Mouse (Mus musculus): Measurements from ENCODE around the gene Cacna1d. TPM values are rescaled to one million over a fixed set of nuclear protein-coding genes. Genes with fewer than 3 reads are reported as not detected.

Cacna1d gene
- polyA plus RNA-seq, 1 experiment from 2014 or later: 0.12 TPM

DNA sequence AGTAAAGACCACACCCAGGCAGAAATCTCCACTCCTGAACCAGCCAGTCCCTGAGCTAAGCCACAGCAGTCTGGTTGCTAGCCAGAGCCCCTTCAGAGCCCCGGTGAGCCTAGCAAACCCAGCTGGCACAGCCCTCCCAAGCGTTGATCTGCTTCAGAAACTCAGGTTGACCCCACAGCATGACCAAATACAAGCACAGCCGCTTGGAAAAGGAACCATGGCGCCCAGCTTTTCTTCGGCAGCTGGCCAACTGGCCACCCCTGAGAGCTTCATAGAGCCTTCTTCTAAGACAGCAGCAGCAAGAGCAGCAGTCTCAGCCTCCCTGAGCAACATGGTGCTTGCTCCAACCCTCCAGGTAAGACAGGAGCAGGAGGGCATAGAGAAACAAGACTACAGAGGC is 28.1 kb upstream of the Cacna1d start:
- H3K4me3 ChIP-seq (ENCODE audit: low read depth, low read length): no peak overlapping the region
- H3K36me3 ChIP-seq (ENCODE audit: control insufficient read depth, insufficient read depth): peaks cover 3% of the 10 kb centered on the region
- WGBS (ENCODE audit: insufficient replicate concordance): 84% methylated on average over 5 of the region's 5 CpGs

DNA sequence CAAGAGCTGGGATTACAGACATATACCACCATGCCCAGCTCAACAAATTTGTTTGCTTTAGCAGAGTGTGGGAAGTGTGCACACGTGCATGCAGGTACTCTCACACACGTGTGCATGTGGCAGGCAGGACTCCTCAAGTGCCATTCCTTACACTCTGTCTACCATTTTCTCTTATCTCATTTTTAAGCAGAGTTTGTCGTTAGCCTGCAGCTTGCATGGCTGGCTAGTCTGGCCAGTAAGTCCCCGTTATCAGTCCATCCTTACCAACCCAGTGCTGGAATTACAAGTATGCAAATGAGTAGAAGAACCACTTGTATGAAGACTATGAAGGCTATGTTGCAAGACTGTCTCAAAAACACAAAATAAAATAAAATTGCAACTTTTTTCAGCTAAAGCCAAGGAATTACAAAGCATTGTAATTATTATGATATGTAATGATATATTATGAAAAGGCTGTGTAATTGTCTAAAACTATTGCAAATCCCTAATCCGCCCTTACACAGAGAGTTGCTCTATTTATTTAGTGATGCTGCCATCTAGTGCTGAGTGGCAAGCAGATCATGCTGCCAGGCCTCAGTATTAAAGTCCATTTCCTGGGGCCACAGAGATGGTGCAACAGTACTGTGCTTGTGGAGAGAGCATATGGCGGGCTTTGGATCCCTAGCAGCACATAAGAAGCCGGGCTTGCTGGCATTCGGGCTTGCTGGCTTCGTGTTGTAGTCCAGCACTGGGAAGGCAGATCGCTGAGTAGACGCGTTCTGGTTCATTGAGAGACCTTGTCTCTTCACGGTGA is 24.9 kb upstream of the Cacna1d start:
- WGBS (ENCODE audit: insufficient replicate concordance): 67% methylated on average over 13 of the region's 13 CpGs
- no peaks in the 10 kb centered on the region for H3K27me3 ChIP-seq (ENCODE audit: control insufficient read depth, insufficient read depth, low read depth, low read length)
- H3K9me3 ChIP-seq (replicated peaks; ENCODE audit: control insufficient read depth, low read length): no peaks in the 10 kb centered on the region
- H3K27ac ChIP-seq (ENCODE audit: low read length): no peak overlapping the region; the same call in 1 of the 2 replicates
- peak; percentile 48 for ATAC-seq (ENCODE audit: low read depth)
- no peak overlapping the region for H3K4me3 ChIP-seq (ENCODE audit: low read depth, low read length)
- no peak overlapping the region for H3K4me2 ChIP-seq (ENCODE audit: low read depth, low read length)
- H3K9ac ChIP-seq (ENCODE audit: low read depth, low read length): no peak overlapping the region
- peaks cover 6% of the 10 kb centered on the region for H3K4me1 ChIP-seq (ENCODE audit: control insufficient read depth, low read depth, low read length)
- peaks cover 3% of the 10 kb centered on the region; the same call in 1 of the 2 replicates for H3K36me3 ChIP-seq (ENCODE audit: control insufficient read depth, insufficient read depth)

More for the DNA sequence above, 28.1 kb upstream of the Cacna1d start:
- no peak overlapping the region for H3K9ac ChIP-seq (ENCODE audit: low read depth, low read length)
- peaks cover 6% of the 10 kb centered on the region for H3K4me1 ChIP-seq (ENCODE audit: control insufficient read depth, low read depth, low read length)
- H3K4me2 ChIP-seq (ENCODE audit: low read depth, low read length): no peak overlapping the region
- no peaks in the 10 kb centered on the region for H3K9me3 ChIP-seq (replicated peaks; ENCODE audit: control insufficient read depth, low read length)
- H3K27ac ChIP-seq (ENCODE audit: low read length): no peak overlapping the region
- ATAC-seq (ENCODE audit: low read depth): no peak
- no peaks in the 10 kb centered on the region for H3K27me3 ChIP-seq (ENCODE audit: control insufficient read depth, insufficient read depth, low read depth, low read length)

- Histone ChIP-seq H3K4me2 (ENCODE audit: low read depth, low read length) (no peak overlapping the region), H3K4me1 (ENCODE audit: control insufficient read depth, low read depth, low read length) (peaks cover 6% of the 10 kb centered on the region), H3K9ac (ENCODE audit: low read depth, low read length) (no peak overlapping the region), H3K4me3 (ENCODE audit: low read depth, low read length) (no peak overlapping the region), H3K27ac (ENCODE audit: low read length) (no peak overlapping the region), H3K9me3 (replicated peaks; ENCODE audit: control insufficient read depth, low read length) (no peaks in the 10 kb centered on the region), H3K27me3 (ENCODE audit: control insufficient read depth, insufficient read depth, low read depth, low read length) (no peaks in the 10 kb centered on the region), H3K36me3 (ENCODE audit: control insufficient read depth, insufficient read depth) (peaks cover 7% of the 10 kb centered on the region; the same call in 1 of the 2 replicates)
- WGBS (ENCODE audit: insufficient replicate concordance): 69% methylated on average over 5 of the region's 5 CpGs
- ATAC-seq (ENCODE audit: low read depth): no peak
Observed at GRCm38 (mm10) chr14:30512896-30513295, 21.6 kb upstream of the Cacna1d start.

GRCm38 (mm10) chr14:30510214-30510763 is 19.0 kb upstream of the Cacna1d start:
- H3K27me3 ChIP-seq (ENCODE audit: control insufficient read depth, insufficient read depth, low read depth, low read length): no peaks in the 10 kb centered on the region
- 87% methylated on average over 6 of the region's 6 CpGs for WGBS (ENCODE audit: insufficient replicate concordance)
- H3K4me2 ChIP-seq (ENCODE audit: low read depth, low read length): no peak overlapping the region
- H3K4me1 ChIP-seq (ENCODE audit: control insufficient read depth, low read depth, low read length): no peaks in the 10 kb centered on the region
- no peak for ATAC-seq (ENCODE audit: low read depth)
- no peak overlapping the region for H3K27ac ChIP-seq (ENCODE audit: low read length)
- no peak overlapping the region for H3K4me3 ChIP-seq (ENCODE audit: low read depth, low read length)
- H3K36me3 ChIP-seq (ENCODE audit: control insufficient read depth, insufficient read depth): peaks cover 18% of the 10 kb centered on the region
- H3K9ac ChIP-seq (ENCODE audit: low read depth, low read length): no peak overlapping the region
- H3K9me3 ChIP-seq (replicated peaks; ENCODE audit: control insufficient read depth, low read length): no peaks in the 10 kb centered on the region

GRCm38 (mm10) chr14:30504990-30505389 is 13.7 kb upstream of the Cacna1d start:
- H3K36me3 ChIP-seq (ENCODE audit: control insufficient read depth, insufficient read depth): peaks cover 12% of the 10 kb centered on the region
- H3K4me3 ChIP-seq (ENCODE audit: low read depth, low read length): no peak overlapping the region
- H3K4me2 ChIP-seq (ENCODE audit: low read depth, low read length): no peak overlapping the region
- H3K9ac ChIP-seq (ENCODE audit: low read depth, low read length): no peak overlapping the region
- H3K27me3 ChIP-seq (ENCODE audit: control insufficient read depth, insufficient read depth, low read depth, low read length): no peaks in the 10 kb centered on the region
- H3K9me3 ChIP-seq (replicated peaks; ENCODE audit: control insufficient read depth, low read length): no peaks in the 10 kb centered on the region
- no peak overlapping the region for H3K27ac ChIP-seq (ENCODE audit: low read length)
- WGBS (ENCODE audit: insufficient replicate concordance): 73% methylated on average over 5 of the region's 5 CpGs
- H3K4me1 ChIP-seq (ENCODE audit: control insufficient read depth, low read depth, low read length): no peaks in the 10 kb centered on the region
- ATAC-seq (ENCODE audit: low read depth): no peak

DNA sequence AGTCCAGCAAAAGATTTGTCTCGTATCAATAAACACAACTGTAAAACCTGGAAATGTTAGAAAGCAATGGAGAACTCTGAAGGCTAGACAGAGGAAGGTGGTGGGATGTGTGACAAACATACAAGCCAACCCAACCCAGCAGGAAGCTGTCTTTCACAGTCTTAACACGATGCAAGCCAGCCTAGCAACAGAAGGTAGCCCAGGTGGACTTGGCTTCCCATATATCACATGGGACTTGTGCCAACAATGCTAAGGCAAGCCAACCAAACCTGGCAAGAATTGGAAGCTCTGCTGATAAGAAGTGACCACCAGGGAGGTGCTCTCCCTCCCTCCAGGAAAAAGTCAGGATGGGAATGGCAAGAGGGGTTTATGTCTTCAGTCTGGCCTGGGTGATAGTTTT is 6.9 kb upstream of the Cacna1d start:
- H3K4me1 ChIP-seq (ENCODE audit: control insufficient read depth, low read depth, low read length): no peaks in the 10 kb centered on the region
- H3K27ac ChIP-seq (ENCODE audit: low read length): no peak overlapping the region
- H3K9me3 ChIP-seq (replicated peaks; ENCODE audit: control insufficient read depth, low read length): no peaks in the 10 kb centered on the region
- H3K9ac ChIP-seq (ENCODE audit: low read depth, low read length): no peak overlapping the region
- no peak overlapping the region for H3K4me2 ChIP-seq (ENCODE audit: low read depth, low read length)
- WGBS (ENCODE audit: insufficient replicate concordance): 74% methylated on average over 2 of the region's 2 CpGs
- ATAC-seq (ENCODE audit: low read depth): no peak
- no peak overlapping the region for H3K4me3 ChIP-seq (ENCODE audit: low read depth, low read length)
- H3K27me3 ChIP-seq (ENCODE audit: control insufficient read depth, insufficient read depth, low read depth, low read length): no peaks in the 10 kb centered on the region
- no peaks in the 10 kb centered on the region; the same call in none of the 2 replicates for H3K36me3 ChIP-seq (ENCODE audit: control insufficient read depth, insufficient read depth)

GRCm38 (mm10) chr14:30494998-30495397 is 3.7 kb upstream of the Cacna1d start:
- Histone ChIP-seq H3K4me2 (ENCODE audit: low read depth, low read length) (no peak overlapping the region), H3K9ac (ENCODE audit: low read depth, low read length) (no peak overlapping the region), H3K36me3 (ENCODE audit: control insufficient read depth, insufficient read depth) (no peaks in the 10 kb centered on the region; the same call in 1 of the 2 replicates), H3K27ac (ENCODE audit: low read length) (no peak overlapping the region), H3K4me3 (ENCODE audit: low read depth, low read length) (no peak overlapping the region), H3K27me3 (ENCODE audit: control insufficient read depth, insufficient read depth, low read depth, low read length) (no peaks in the 10 kb centered on the region), H3K4me1 (ENCODE audit: control insufficient read depth, low read depth, low read length) (no peaks in the 10 kb centered on the region), H3K9me3 (replicated peaks; ENCODE audit: control insufficient read depth, low read length) (no peaks in the 10 kb centered on the region)
- ATAC-seq (ENCODE audit: low read depth): no peak
- WGBS (ENCODE audit: insufficient replicate concordance): 59% methylated on average over 6 of the region's 6 CpGs

DNA sequence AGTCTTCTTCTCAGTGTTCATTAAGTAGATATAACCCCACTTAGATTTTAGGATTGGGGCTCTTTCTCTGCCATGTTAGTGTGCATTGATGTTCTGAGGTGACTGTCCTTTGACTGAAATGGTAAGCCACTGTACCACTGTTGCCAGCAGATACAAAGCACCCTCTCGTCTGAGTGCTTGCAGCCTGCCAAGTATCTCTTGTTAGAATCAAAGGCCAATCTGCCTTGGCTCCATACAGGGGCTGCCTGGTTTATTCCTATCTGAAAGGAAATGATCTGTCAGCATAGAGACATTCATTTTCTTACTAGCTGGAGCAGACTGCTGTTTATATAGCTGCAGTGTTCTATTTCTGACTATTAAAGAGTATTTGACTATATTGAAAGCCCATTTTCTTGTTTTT is 2.0 kb upstream of the Cacna1d start:
- no peaks in the 10 kb centered on the region; the same call in 1 of the 2 replicates for H3K36me3 ChIP-seq (ENCODE audit: control insufficient read depth, insufficient read depth)
- H3K27ac ChIP-seq (ENCODE audit: low read length): no peak overlapping the region
- no peak for ATAC-seq (ENCODE audit: low read depth)

DNA sequence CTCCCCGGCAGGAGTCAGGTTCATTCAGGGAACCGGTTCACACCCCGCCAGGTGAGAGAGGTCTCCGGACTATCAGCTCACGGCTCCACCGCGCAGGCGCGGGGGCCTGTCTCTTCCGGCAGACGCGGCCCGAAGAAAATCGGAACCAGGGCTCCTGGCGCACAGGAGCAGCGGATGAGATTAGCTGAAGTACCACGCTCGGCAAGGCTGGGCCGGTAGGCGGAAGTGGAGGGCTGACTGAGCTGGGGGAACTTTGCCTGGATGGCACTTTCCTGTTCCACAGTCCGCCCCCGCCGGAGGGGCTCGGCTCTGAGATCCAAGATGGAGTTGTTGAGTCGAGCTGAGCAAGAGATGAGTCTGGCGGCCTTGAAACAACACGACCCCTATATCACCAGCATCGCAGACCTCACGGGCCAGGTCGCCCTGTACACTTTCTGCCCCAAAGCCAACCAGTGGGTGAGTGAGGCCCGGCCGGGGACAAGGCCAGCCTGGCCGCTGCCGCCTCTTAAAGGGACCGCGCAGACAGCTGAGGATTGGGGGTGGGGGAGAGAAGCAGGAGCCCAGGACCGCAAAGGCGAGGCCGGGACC is 11.8 kb downstream of the Cacna1d start, which contains the start of gene Dcp1a:
TSS of gene Dcp1a (plus strand) at position 175 of the 588 bp plus-strand sequence.
- Histone ChIP-seq H3K27ac (ENCODE audit: low read length) (peak within 1 kb of the TSS; percentile 75), H3K4me1 (ENCODE audit: control insufficient read depth, low read depth, low read length) (peaks cover 8% of the 10 kb centered on the region), H3K9ac (ENCODE audit: low read depth, low read length) (peak within 1 kb of the TSS; percentile 93), H3K27me3 (ENCODE audit: control insufficient read depth, insufficient read depth, low read depth, low read length) (no peaks in the 10 kb centered on the region), H3K36me3 (ENCODE audit: control insufficient read depth, insufficient read depth) (no peaks in the 10 kb centered on the region), H3K9me3 (replicated peaks; ENCODE audit: control insufficient read depth, low read length) (no peaks in the 10 kb centered on the region), H3K4me2 (ENCODE audit: low read depth, low read length) (peak within 1 kb of the TSS; percentile 84), H3K4me3 (ENCODE audit: low read depth, low read length) (peak within 1 kb of the TSS; percentile 97)
- peak; percentile 98 for ATAC-seq (ENCODE audit: low read depth)
- under 1% methylated on average over 39 of the region's 39 CpGs for WGBS (ENCODE audit: insufficient replicate concordance)

More for the DNA sequence above, 2.0 kb upstream of the Cacna1d start:
- Histone ChIP-seq H3K9me3 (replicated peaks; ENCODE audit: control insufficient read depth, low read length) (no peaks in the 10 kb centered on the region), H3K4me3 (ENCODE audit: low read depth, low read length) (no peak overlapping the region), H3K27me3 (ENCODE audit: control insufficient read depth, insufficient read depth, low read depth, low read length) (no peaks in the 10 kb centered on the region), H3K4me1 (ENCODE audit: control insufficient read depth, low read depth, low read length) (no peaks in the 10 kb centered on the region), H3K9ac (ENCODE audit: low read depth, low read length) (no peak overlapping the region), H3K4me2 (ENCODE audit: low read depth, low read length) (no peak overlapping the region)
- 48% methylated on average over 1 of the region's 1 CpGs for WGBS (ENCODE audit: insufficient replicate concordance)
